Mouse (Mus musculus): ENCODE results near the gene Clint1. TPM values are rescaled to one million over a fixed set of nuclear protein-coding genes. Genes with fewer than 3 reads are reported as not detected.
A peak's percentile ranks its signal among the peaks of the same experiment; 100 is the strongest.

The Clint1 gene
- 10 to 100 TPM; 51.1 to 54.2 (median 53.4) TPM for total RNA-seq (2022)

DNA sequence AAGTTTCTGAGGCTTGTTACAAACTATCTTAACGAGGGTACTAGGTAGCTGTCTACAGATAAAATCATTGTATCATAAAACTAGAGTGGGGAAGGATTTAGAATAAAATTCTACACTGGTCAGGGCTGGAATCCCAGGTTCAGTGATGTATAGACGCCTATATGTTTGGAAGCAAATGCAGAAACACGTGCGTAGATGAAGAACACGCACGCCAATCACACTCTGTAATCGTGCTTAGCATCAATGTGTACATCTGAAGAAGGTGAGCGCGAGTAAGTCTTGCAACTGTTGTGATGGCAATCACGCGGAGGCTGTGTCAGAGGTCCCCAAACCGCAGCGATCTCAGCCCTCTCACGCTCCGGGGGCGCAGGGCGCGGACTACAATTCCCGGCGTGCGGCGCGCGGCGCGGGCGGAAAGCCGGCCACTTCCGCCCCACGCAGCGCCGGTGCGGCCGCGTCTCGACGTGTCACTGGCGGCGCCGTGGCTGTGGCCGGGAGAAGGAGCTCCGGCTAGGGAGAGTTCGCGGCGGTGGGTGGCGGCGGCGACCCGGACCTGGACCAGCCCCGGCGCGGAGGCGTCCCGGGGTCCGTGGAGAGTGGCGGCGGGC, at the start of gene Clint1:
Clint1 (plus strand) TSS at position 536 of the 608 bp plus-strand sequence.
- DNase-seq (ENCODE audit: low spot score in 2 of 2): peak; percentile 59 to 75

DNA sequence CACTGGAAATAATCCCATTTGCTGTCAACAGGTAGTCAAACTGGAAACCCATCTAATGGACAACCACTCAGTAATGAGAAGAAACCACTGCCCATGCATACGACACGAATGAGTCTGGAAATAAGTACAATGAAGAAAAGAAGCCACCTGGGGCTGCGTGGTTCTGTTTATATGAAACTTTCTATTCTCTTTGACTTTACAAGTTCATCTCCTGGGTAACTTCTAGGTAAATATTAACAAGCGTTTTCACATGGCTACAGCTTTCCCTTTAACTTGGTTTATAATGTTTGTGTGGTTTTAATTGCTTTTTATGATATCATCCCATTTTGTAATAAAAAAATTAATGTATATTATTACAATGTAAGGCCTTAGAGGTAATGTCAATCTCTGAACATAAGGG, 47.8 kb upstream of the Clint1 start:
- no peak for DNase-seq (ENCODE audit: low spot score in 2 of 2)

DNA sequence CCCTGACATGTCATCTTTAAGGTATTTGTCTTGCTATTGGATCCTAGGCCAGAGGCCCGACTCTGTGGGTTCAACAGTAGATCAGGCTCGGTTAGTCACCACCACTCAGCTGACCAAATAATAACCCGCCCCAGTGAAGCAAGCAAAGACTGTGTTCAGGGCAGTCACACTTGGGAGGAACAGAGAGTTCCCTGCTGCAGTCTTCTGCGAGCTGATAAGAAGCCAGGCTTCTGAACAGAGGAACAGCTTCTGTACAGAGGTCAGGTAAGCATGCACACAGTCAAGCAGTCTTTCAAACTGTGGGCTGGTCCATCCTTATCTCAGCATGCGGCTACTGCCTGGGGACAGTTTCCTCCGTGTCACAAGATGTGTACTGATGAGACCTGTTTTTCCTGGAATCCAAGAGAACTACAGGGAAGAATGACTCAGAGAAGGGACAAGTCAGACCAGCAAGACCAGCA, 46.5 kb upstream of the Clint1 start:
- DNase-seq (ENCODE audit: low spot score in 2 of 2): no peak

DNA sequence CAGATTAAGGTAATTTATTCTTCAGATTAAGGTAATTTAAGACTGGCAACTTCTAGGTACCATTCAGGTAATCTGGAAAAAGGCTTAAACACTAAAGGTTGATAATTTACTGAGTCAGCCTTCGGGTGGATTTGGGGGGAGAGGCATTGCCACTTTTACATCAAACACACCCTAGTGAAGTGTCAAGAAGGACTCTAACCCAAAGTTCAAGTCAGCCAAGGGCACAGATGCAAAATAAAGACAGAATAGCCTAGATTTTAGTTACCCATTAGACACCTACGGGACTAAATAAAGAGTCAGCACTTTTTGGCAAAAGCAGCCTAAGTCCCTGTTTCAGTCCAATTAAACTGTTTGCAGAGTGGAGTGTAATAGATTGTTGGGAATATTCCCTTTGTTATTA, 46.0 kb upstream of the Clint1 start:
- DNase-seq (ENCODE audit: low spot score in 2 of 2): no peak

DNA sequence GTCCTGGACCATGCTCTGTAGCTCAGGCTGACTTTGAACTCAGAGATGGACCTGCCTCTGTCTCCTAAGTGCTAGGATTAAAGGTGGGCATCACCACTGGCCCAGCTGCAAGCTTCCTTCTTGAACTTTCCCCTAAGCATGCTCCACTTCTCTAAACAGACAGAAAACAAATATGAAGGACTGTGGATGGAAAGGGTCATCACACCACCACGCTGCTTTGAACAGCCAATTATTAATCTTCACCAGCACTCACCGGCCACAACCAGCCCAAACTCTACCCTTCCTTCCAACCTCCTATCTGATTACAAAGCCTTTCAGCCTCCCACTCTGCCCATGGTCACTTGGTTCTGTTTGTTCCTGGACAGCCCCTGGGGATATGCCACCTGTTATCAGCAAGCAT, 45.6 kb upstream of the Clint1 start:
- DNase-seq (ENCODE audit: low spot score in 2 of 2): no peak

DNA sequence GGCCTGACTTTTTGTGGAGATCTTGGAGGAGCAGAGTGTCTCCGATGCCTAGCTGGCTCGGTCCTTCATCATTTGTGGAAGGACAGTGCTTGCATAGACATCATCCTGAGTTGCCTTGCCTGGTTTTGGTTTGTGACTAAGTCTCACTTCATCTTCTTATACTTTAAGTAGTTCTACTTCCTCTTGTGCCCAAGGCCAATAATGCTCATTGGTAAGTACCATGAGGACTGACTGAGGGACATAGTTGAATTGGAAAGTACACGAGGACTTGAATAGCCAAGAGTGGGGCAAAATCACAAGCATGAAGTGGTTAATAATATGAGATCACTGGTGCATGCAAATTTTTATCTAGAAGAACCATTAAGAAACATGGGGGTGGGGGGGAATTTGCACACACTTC, 45.0 kb upstream of the Clint1 start:
- DNase-seq (ENCODE audit: low spot score in 2 of 2): no peak

DNA sequence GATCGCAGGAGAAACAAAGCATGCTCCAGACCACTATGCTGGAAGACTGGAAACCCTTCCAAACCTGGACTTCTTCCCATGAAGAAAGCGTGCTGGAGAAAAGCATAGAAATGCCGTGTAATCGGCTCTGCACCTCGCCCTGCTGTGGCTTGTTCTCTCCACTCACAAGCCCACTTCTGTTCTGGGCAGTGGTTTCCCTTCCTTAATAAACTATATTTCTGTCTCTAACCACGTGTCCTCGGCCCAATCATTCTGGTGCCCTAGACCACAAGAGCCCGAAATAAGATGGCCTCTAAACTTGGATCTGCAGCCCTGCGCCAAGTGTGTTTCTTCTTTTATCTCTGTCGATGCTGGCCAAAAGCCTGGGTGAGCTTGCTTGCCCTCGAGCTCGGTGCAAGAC, 44.0 kb upstream of the Clint1 start:
- DNase-seq (ENCODE audit: low spot score in 2 of 2): no peak

DNA sequence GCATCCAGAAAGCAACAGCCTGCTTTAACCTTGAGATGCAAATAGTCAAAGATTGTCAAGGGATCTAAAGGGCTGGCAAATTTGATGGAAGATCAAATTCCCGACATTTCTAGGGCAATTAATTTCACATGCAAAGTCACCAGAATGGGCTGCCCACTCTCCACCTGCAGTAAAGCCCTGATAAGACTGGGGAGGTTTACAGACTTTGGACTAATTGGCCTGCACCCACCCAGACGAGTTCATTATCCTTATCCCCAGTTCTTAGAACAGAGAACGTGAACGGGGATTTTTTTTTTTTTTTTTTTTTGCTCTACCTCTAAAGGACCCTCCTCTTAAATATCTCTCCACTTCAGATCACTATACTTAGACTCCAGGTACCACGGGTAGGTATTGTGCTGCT, 42.4 kb upstream of the Clint1 start:
- no peak for DNase-seq (ENCODE audit: low spot score in 2 of 2)

DNA sequence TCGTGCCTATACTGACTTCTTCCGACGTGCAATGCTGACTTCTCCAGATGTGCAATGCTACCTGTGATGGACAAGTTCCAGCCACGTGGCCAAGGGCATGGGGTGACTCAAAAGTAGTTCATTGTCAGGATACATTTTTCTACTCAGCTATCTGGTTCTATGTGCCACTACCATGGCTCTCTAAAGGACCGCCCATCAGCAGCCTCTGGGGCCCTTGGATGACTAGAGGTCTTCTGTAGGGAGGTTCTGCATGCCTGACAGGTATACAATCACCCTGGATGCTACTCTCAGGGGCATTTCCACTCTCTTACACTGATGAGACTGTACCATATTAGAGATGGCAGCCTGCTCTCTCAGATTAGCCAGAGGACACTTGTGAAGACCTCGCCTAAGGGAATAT, 41.8 kb upstream of the Clint1 start:
- no peak for DNase-seq (ENCODE audit: low spot score in 2 of 2)

DNA sequence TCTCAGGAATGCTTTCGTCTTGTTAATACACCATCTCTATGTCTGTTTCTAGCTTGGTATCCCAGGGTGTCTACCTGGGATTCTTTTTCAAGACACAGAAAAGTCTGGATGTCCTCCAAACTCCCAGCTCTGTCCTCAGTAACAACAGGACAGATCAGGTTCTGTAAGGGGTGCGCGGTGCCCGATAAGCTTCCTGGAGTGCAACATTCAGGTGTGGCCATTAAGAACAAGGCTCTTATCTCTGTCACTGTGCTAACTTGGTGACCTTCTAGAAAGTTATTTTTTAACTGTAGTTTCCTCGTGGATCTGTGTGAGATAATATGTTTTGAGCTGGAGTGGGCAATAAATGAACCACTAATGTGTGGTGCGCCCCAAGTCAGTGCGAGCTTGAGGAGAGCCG, 41.0 kb upstream of the Clint1 start:
- no peak for DNase-seq (ENCODE audit: low spot score in 2 of 2)

DNA sequence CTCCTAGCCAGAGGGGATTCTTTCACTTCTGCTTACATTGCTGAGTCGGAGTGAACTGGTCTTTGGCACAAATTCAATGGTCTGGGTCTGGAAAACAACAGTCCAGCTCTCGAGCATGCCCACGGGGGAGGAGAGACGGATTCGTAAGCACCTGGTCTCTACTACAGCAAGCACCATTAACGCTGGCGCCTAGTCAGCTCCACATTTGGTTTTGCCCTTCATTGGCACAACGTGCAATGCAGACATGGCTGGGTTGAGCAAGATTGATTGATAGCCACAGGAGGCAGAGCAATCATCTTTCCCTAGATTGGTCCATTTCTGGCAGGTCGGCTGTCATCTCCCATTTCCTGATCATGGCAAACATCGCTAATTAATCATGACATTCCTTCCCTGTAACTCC, 36.2 kb upstream of the Clint1 start:
- no peak for DNase-seq (ENCODE audit: low spot score in 2 of 2)

DNA sequence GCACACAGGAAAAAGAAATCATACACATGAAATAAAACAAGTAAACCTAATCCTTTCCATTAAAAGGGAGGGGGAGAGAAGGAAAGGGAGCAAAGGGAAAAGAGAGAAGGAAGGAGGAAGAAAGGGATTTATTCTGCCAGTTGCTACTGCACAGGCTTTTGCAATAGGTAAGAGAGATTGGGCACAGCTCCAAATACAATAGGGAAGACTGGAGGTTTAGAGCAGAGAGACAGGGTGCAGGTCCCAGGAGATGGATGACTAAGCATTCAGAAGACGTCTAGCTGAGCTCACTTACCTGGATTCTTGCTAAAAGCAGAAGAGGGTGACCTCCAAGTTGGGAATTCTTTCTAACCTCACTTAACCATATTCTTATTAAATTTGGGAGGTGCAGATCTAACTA, 35.1 kb upstream of the Clint1 start:
- no peak for DNase-seq (ENCODE audit: low spot score in 2 of 2)

DNA sequence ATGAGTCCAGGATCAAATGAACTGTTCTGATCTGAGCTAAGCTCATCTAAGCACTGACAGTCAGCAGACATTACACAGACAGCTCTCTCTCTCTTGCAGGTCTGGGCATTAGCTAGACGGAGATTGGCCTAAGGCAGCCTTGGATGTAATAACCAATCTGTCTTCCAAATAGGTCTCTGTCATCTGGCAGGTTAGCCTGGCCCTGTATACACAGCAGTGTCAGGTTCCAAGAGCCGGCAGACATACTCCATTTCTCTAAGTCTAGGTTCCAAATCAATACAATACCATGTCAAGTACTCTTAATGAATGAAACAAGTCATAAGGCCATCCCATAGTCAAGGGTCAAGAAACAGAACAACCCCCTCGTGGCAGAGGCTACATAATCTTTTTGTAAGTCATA, 33.9 kb upstream of the Clint1 start:
- DNase-seq (ENCODE audit: low spot score in 2 of 2): no peak

DNA sequence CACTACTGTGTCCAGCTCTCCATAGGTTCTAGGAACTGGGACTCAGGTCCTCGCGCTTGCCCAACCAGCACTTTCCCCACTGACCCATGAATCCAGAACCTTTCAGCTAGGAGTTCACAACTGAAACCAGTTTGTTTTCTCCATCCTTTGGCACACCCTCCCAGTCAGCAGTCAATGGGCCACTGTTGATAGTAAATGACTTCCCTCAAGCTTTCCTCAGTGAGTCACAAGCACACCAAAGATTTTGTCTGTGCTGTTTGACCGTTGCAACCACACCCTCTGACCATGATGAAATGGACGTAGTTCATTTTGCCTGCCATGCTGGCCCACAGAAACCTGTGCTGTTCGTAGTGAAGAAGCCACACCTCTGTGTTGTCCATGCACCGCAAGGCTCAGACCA, 30.9 kb upstream of the Clint1 start:
- no peak for DNase-seq (ENCODE audit: low spot score in 2 of 2)

DNA sequence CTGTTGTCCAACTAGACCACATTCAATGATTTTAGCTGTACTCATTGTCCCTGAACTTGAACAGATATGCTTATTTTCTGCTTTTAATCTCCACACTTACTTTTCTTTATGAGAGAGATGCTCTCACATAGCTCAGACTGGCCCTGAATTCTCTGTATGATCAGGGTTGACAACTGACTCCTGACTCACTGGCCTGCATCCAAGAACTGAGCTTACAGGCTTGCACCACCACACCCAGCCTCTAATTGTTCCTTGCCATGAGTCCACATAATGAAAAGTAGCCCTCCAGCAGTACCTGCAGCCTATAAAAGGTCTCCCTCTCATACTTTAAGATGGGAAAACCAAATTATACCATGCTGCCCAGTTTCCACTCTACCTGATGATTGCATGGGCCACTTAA, 21.7 kb upstream of the Clint1 start:
- no peak for DNase-seq (ENCODE audit: low spot score in 2 of 2)

DNA sequence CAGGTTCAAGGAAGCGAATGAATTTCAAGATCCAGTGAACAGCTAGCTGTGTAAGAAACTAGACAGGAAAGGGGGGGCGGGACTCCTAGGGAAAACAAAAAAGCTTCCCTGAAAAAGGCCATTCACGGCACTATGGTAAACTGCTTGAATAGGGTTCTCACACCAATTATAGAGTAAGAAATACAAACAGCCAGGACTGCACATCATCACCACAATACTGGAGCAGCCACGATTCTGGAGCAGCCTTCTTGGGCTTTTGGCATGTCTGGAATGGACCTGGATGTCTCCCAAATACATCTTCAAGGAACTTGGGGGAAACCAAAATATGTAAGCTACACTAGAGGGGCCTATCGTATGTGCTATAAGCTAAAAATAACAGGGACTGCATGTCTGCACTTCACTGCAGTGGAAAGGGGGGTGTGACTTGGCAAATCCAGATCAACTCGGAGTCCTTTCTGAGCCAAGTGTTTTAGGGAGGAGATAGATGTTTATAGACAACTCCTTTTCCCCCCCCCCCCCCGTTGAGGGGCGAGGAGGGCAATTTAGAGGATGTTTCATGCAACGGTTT, 21.0 kb upstream of the Clint1 start:
- DNase-seq (ENCODE audit: low spot score in 2 of 2): no peak

DNA sequence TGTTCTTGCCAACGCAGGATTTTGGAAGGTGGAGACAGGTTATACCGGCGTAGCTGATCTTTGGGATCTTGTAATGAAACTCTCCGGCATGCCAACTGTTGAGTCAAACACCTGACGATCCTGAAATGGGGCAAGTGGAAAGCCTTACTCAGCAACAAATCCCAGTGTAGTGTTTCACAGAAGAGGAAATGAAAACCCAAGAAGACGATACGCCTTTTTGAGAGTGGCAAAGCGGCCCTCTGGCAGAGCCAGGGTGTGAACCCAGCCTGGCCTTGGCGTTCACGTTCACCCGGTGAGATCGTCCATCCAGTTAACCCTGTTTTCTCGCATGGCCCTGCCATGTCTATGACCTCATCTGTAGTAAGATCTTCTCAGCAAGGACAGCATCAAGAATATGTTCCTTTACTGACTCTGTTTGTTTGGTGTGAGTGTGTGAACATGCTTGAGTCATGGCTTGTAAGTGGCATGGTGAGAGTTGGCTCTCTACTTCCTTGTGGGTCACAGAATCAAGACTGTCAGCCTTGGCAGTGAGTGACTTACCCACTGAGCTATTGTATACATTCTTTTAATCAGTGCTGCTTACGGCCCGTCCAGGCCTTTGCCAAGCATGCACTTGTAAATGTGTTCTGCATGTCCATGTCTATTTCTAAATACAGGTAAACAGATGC, 20.2 kb upstream of the Clint1 start:
- no peak for DNase-seq (ENCODE audit: low spot score in 2 of 2)

DNA sequence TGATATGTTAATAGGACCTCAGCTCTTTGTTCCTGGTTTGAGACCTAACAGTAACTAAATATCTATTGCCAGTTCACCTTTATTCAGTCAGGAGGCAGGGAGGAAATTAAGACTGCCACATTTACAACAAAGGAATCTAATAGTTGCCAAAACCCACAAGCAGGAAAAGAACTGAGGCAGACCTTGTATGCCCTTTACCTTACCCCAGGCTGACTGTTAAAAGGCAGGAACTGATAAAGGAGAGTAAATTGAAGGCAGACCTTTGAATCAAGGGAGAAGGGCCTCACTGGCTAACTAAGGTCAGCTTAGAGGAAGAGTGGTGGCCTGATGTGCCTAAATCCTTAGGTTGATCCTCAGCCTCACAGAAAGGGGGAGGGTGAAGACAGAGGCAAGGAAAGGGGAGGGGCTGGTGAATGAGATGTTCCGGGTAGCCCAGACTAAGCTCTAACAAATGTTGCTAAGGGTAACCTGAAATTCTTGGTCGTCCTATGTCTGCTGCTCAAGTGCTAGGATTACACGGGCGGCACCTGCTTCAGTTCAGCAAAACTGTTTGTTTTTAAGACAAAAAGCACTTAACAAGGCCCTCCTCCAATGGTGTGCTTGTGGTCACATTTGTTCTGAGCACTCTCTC, 16.1 kb upstream of the Clint1 start:
- no peak for DNase-seq (ENCODE audit: low spot score in 2 of 2)

DNA sequence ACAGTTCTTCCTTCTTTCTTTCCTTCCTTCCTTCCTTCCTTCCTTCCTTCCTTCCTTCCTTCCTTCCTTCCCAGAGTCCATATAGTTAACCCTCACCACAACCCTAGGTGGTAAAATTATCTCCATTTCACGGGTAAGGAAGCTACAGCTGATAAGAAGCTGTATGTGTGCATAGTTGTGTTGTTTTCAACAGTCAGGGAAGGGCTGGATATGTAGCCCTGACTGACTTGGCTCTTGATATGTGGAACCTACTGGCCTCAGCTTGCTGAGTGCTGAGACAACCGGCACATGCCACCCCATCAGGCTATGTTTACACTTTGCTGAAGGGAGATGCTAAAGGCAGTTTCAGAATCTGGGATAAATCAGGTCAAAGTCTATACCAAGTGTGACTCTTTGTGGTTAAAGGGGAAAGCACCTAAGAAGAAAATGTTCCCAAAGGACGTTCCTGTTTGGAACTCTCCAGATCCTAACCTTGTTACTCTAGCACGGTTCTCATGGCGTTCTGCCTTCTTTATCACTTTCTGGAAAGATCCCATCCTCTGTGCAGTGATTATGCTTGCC, 14.5 kb upstream of the Clint1 start:
- DNase-seq (ENCODE audit: low spot score in 2 of 2): no peak

DNA sequence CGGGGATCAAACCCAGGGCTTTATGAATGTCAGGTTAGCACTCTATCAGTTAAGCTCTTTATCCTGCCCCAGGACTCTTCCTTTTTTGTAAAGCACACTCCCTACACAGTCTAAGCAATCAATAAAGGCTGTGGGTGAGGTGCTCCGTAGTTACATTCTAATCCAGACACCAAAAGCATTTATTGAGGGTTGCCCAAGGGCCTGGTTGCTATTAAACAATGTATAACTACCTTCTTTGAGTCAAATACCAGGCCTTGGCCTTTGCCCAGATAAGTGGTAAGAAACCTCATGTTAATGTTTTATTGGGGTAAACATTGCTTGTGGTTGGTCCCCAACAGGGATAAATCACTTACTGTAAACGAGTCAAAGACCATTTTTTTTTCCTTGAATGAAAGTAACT, 13.4 kb upstream of the Clint1 start:
- DNase-seq (ENCODE audit: low spot score in 2 of 2): no peak

DNA sequence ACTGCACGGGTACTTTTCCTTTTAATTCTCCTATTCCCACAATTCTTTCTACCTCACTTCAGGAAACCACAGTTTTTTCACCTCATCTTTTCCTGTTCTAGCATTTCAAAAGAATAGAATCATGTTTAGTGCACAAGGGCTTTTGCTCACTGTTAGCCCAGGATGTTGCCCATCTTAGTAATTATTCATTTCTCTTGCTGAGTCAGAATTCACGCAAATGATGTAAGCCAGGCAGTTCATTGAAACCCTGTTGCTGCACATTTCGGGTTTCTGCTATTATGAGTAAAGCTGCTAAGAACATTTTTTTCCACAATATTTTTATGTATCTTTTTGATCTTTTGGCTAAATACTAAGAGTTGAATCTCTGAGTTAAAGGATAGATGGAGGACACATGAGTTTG, 11.5 kb upstream of the Clint1 start:
- no peak for DNase-seq (ENCODE audit: low spot score in 2 of 2)

DNA sequence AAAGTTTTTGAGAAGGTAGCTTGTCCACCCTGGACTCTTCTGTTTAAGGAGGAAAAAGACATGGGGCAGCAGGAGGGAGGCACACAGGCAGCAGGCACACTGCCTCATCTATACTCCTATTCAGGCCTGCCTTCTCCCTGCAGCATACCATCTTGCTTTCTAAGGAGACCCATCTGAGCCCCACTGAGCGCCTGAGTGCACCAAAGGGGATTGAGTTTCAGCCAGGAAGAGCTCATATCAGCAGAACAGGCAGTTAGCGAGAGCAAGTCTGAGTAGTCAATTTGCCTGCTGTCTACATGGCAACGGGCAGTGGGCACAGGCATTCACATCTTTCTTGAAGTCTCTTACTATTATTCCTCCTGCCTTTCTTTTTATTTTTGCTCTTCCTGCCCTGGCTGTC, 5.8 kb upstream of the Clint1 start:
- DNase-seq (ENCODE audit: low spot score in 2 of 2): no peak

Measured in layer of hippocampus, adult 8-10 months (tissue).